Comparison of ENCODE assay signal across 28 mouse cellular contexts in genomic region chr14:121231232-121231631, GRCm38 (mm10).
"Had no signal": no experiment of that assay in that cellular context is flagged by ENCODE, and none has a peak within 500 bp of the region (broad histone marks: within the 10 kb centered on the region; RNA-seq: fewer than 3 reads in every experiment).

No protein-coding gene starts in this region.

- H3K4me1 ChIP-seq: forebrain, embryonic 15.5 days had no signal

- DNase-seq: cerebellum, adult 2 months; cerebellum, adult 8-10 months; cerebellum, adult 9-10 months; cerebellum, adult 9-11 months; cerebellum, postnatal 10 days; cerebellum, postnatal 14 days; cerebellum, postnatal 25 days; cerebellum, postnatal 36 days; embryo, embryonic 11 days; forebrain, postnatal 0 days; gastrocnemius, adult 2 months; gastrocnemius, postnatal 10 days; gastrocnemius, postnatal 14 days; gastrocnemius, postnatal 25 days; gastrocnemius, postnatal 36 days; heart, adult 11 months; heart, adult 18-20 months; heart, adult 2 months had no signal

- H3K9me3 ChIP-seq: embryonic facial prominence, embryonic 12.5 days; embryonic facial prominence, embryonic 13.5 days; forebrain, embryonic 10.5 days; forebrain, embryonic 12.5 days; forebrain, embryonic 13.5 days; forebrain, embryonic 15.5 days had no signal

- H3K4me3 ChIP-seq: embryonic facial prominence, embryonic 12.5 days; embryonic facial prominence, embryonic 13.5 days; erythroblast, embryonic 14.5 days; forebrain, embryonic 10.5 days; forebrain, embryonic 12.5 days; forebrain, embryonic 13.5 days; forebrain, embryonic 15.5 days; gastrocnemius, adult 2 months; heart, adult 2 months had no signal

- H3K27ac ChIP-seq: embryonic facial prominence, embryonic 12.5 days; embryonic facial prominence, embryonic 13.5 days; forebrain, embryonic 10.5 days; forebrain, embryonic 12.5 days; forebrain, embryonic 13.5 days; forebrain, embryonic 15.5 days; gastrocnemius, adult 2 months; heart, adult 2 months had no signal

- H3K4me2 ChIP-seq: embryonic facial prominence, embryonic 12.5 days; embryonic facial prominence, embryonic 13.5 days; forebrain, embryonic 12.5 days; forebrain, embryonic 13.5 days; forebrain, embryonic 15.5 days; heart, embryonic 11.5 days had no signal

- ATAC-seq: forebrain, embryonic 13.5 days; forebrain, embryonic 14.5 days; forebrain, embryonic 15.5 days; forebrain, embryonic 16.5 days; forebrain, postnatal 0 days had no signal

- H3K27me3 ChIP-seq: embryonic facial prominence, embryonic 12.5 days; embryonic facial prominence, embryonic 13.5 days; forebrain, embryonic 12.5 days; forebrain, embryonic 13.5 days; forebrain, embryonic 15.5 days had no signal

- H3K9ac ChIP-seq: embryonic facial prominence, embryonic 12.5 days; embryonic facial prominence, embryonic 13.5 days; forebrain, embryonic 12.5 days; forebrain, embryonic 13.5 days; forebrain, embryonic 15.5 days; forebrain, postnatal 0 days had no signal
